Comparison of ENCODE assay signal across 15 mouse cellular contexts in genomic region chr10:79966886-79967400, GRCm38 (mm10). TPM values are rescaled to one million over a fixed set of nuclear protein-coding genes. Genes with fewer than 3 reads are reported as not detected.
DNase-seq lines count a peak whose midpoint lies in the region; ATAC-seq lines count a peak whose summit lies in the region.
"Had no signal": no experiment of that assay in that cellular context is flagged by ENCODE, and none has a peak within 500 bp of the region (broad histone marks: within the 10 kb centered on the region; RNA-seq: fewer than 3 reads in every experiment).

No protein-coding gene starts in this region.

- H3K4me3 ChIP-seq in kidney, embryonic 16.5 days (ENCODE audit: low read length), result no peak overlapping the region
- H3K4me3 ChIP-seq: limb, embryonic 12.5 days; stomach, embryonic 15.5 days had no signal

- no peak for DNase-seq in cerebellum, postnatal 4 days (ENCODE audit: low spot score in 2 of 2)
- DNase-seq in kidney, adult 11 months, result peak; percentile 95
- peak; percentile 81 to 83 for DNase-seq in cerebellum, postnatal 25 days
- peak; percentile 88 to 97 for DNase-seq in kidney, postnatal 25 days
- DNase-seq in layer of hippocampus, adult 8-10 months (ENCODE audit: low spot score in 2 of 2), result no peak
- no peak for DNase-seq in left cerebral cortex, adult 18-20 months (ENCODE audit: low spot score in 2 of 2)
- DNase-seq: embryo, embryonic 11 days; lung, adult 18-20 months; right cerebral cortex, postnatal 14 days; thymus, postnatal 25 days had no signal

- no peak overlapping the region for H3K9ac ChIP-seq in kidney, embryonic 16.5 days (replicated peaks; ENCODE audit: low read length)
- H3K9ac ChIP-seq: limb, embryonic 12.5 days; stomach, embryonic 15.5 days had no signal

- H3K4me2 ChIP-seq in kidney, embryonic 16.5 days (replicated peaks; ENCODE audit: low read depth, low read length), result no peak overlapping the region
- H3K4me2 ChIP-seq: limb, embryonic 12.5 days; stomach, embryonic 15.5 days had no signal

- peaks cover 9% of the 10 kb centered on the region for H3K4me1 ChIP-seq in kidney, embryonic 16.5 days (ENCODE audit: insufficient read depth, low read length)

- no peaks in the 10 kb centered on the region for H3K9me3 ChIP-seq in kidney, embryonic 16.5 days (ENCODE audit: low read length)
- H3K9me3 ChIP-seq: limb, embryonic 12.5 days; stomach, embryonic 15.5 days had no signal

- H3K36me3 ChIP-seq in kidney, embryonic 16.5 days (ENCODE audit: insufficient read depth, low read length), result peaks cover 57% of the 10 kb centered on the region

- no peak overlapping the region for H3K27ac ChIP-seq in kidney, embryonic 16.5 days (ENCODE audit: low read length)
- H3K27ac ChIP-seq: limb, embryonic 12.5 days; stomach, embryonic 15.5 days had no signal

- ATAC-seq in cerebellum, adult (ENCODE audit: insufficient number of reproducible peaks, low FRiP score, low TSS enrichment), result 0 out of 2 replicates have a peak, but pooled peaks have one; percentile 21
- no peak for ATAC-seq in kidney, embryonic 16.5 days (ENCODE audit: low FRiP score, low TSS enrichment)

- 98% methylated on average over 5 of the region's 5 CpGs for WGBS in kidney, embryonic 16.5 days

- peaks cover 7% of the 10 kb centered on the region for H3K27me3 ChIP-seq in kidney, embryonic 16.5 days (ENCODE audit: insufficient read depth, low read length)

RNA-seq across cellular contexts. Expression of gene Grin3b, which starts 3.6 kb away (rescaled TPM):
- polyA plus RNA-seq in kidney, embryonic 16.5 days (2015; fragmentation: Nextera tagmentation; extraction: Ambion mirVana), result 0.54 and 0.71 TPM in 2 replicates
- total RNA-seq in layer of hippocampus, adult 8-10 months (2022), result under 1 TPM in 2 of 4 experiments, not detected in 2; 0.19 to 0.20 TPM
- total RNA-seq in left cerebral cortex, adult 18-20 months (2021), result under 1 TPM; 0.14 to 0.16 TPM
- total RNA-seq: neutrophil, adult 5-6 weeks had no signal

RNA-seq across cellular contexts. Expression of gene Wdr18, which starts 7.0 kb away (rescaled TPM):
- 101 and 113 TPM in 2 replicates for polyA plus RNA-seq in kidney, embryonic 16.5 days (2015; fragmentation: Nextera tagmentation; extraction: Ambion mirVana)
- 10 to 100 TPM; 42.9 to 50.8 (median 48.6) TPM for total RNA-seq in layer of hippocampus, adult 8-10 months (2022)
- total RNA-seq in left cerebral cortex, adult 18-20 months (2021), result 10 to 100 TPM; 45.3 to 46.5 TPM

RNA-seq across cellular contexts. Expression of gene Tmem259, which starts 17.2 kb away (rescaled TPM):
- polyA plus RNA-seq in kidney, embryonic 16.5 days (2015; fragmentation: Nextera tagmentation; extraction: Ambion mirVana), result 10.8 and 11.2 TPM in 2 replicates
- total RNA-seq in layer of hippocampus, adult 8-10 months (2022), result 100 to 1,000 TPM; 111 to 119 (median 116) TPM
- total RNA-seq in left cerebral cortex, adult 18-20 months (2021), result 100 to 1,000 TPM; 112 to 113 TPM

RNA-seq across cellular contexts. Expression of gene Cnn2, which starts 21.4 kb away (rescaled TPM):
- polyA plus RNA-seq in kidney, embryonic 16.5 days (2015; fragmentation: Nextera tagmentation; extraction: Ambion mirVana), result 309 and 332 TPM in 2 replicates
- total RNA-seq in layer of hippocampus, adult 8-10 months (2022), result 1 to 10 TPM; 5.3 to 9.8 (median 6.6) TPM
- total RNA-seq in left cerebral cortex, adult 18-20 months (2021), result 1 to 10 TPM; 6.7 to 8.0 TPM

RNA-seq across cellular contexts. Expression of gene Abca7, which starts 29.4 kb away (rescaled TPM):
- polyA plus RNA-seq in kidney, embryonic 16.5 days (2015; fragmentation: Nextera tagmentation; extraction: Ambion mirVana), result 4.2 and 4.4 TPM in 2 replicates
- 10 to 100 TPM; 12.4 to 13.6 (median 13.3) TPM for total RNA-seq in layer of hippocampus, adult 8-10 months (2022)
- 10 to 100 TPM; 13.0 to 13.7 TPM for total RNA-seq in left cerebral cortex, adult 18-20 months (2021)

Comparison
In these comparisons a context has a peak if more than half of its experiments do, and no peak if none do; other contexts are left out.
1. DNase-seq: peak in kidney, adult 11 months (single experiment), cerebellum, postnatal 25 days (2 of 2) and kidney, postnatal 25 days (2 of 2); none in cerebellum, postnatal 4 days (0 of 2), layer of hippocampus, adult 8-10 months (0 of 2) and left cerebral cortex, adult 18-20 months (0 of 2).